Mouse (Mus musculus) Muller cell, postnatal 12 days (primary cell): ENCODE measurements around the gene Dazap1.

Experiments
- DNase-seq: peaks from one replicate; pipeline ENCODE4 v3.0.0-alpha.2; 2015; ENCODE audit errors: inconsistent ontology term

Dazap1 gene

DNA sequence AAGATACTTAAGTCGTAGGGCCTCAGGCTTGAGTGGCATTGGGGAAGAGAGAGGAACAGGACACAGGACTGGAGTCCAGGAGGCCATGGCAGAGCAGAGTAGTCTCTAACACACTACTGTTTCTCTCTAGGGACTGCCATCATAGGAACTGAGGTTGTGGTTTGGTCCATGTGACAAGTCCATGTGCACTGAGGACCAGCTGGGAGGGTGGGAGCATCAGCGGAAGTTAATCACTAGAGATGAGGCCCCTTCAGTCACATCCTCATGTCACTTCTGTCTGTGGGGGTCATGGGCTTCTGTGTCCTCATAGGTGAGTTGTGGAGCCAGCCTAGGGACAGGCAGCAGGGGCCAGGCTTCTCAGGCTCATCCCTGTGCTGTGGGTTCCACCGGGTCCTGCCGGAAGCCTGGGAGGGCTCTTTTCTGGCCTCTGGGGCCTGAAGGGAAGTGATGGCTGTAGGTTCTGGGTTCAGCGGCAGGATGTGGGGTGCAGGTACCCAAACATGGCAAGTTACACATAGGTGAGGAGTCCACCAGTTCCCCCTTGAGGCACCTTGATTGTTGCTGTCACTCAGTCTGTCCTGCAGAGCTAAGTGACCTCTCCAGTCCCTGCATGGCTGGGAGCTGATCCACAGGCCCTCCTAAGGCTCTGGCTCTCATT, 10.0 kb downstream of the Dazap1 start:
- no peak for DNase-seq

DNA sequence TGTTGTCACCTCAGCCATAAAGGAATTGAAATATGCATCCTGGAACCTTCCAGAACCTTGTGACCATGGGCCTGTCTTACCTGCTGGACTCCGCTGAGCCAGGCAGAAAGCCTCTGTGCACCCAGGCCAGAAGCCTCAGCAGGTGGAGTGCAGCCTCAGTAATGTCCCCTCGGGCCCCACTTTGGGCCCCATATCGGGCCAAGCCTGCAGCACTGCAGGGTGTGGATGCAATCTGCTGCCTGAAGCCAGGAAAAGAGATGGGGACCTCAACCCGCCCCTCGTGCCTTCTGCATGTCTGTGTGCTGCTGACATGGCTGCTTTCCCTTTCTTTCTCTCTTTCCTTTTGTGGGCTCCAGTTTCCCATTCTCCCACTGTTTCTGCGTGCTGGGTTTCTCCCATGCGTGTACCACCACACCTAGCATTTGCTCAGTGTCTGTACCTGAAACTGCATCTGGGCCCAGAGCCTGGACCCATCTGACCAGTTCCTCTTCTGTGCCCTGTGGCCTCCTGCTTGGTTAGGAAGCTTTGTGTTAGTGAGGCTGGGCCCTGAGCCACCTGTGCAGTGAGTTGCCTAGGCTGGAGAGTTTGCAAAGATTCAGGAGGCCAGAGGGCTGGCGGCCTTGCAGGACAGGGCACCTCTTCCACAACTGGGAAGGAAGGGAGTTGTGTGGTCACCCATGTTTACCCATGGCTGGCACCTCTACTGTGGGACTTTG, 10.7 kb downstream of the Dazap1 start:
- DNase-seq = no peak

DNA sequence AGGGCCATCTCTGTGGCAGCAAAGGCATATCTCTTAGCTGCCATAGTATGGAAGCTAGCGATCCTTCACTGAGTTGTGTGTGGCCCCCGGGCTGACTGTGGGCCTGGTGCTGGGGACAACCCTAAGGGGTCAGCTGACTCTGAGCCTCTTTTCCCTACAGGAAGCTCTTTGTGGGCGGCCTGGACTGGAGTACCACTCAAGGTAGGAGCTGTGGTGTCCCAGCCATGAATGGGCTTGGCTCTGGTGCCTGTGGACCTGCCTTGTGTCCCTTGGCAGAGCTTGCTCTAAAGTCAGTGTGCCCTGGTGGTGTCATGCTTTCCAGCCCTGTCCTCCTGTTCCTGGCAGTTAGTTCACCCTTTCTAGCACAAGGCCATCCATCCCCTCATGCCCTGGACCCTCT, 12.6 kb downstream of the Dazap1 start:
- DNase-seq = no peak

DNA sequence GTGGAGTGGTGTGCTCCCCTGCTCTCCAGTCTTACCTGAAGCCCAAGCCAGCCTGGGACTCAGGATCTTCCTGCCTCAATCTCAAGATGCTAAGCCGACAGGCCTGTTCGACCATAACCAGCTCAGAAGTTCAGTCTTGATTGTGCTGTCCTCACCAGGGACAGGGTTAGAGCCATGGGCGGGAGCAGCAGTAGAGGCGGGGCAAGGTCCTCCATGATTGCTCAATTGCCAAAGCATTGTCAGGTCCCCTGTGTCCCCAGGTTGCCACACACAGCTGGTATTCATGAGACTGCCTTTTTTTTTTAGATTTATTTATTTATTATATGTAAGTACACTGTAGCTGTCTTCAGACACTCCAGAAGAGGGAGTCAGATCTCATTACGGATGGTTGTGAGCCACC, 15.0 kb downstream of the Dazap1 start:
- no peak for DNase-seq

DNA sequence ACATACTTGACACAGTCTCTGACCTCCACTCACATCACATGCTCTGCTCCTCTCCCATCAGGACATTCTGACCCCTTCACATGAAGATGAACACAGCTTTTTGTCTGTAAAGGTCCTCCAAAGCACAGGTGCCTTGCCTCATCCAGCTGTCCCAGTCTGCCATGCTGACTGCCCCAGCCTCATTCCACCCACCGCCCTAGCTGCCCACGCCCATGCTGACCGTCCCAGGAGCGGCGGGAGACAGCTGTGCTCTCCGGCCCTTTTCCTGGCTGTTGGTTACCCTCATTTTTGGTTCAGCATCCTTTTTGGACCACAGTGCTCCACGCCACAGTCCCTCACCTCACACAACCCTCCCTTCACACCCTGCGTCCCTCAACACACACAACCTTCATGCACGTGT, 17.1 kb downstream of the Dazap1 start:
- DNase-seq = no peak

DNA sequence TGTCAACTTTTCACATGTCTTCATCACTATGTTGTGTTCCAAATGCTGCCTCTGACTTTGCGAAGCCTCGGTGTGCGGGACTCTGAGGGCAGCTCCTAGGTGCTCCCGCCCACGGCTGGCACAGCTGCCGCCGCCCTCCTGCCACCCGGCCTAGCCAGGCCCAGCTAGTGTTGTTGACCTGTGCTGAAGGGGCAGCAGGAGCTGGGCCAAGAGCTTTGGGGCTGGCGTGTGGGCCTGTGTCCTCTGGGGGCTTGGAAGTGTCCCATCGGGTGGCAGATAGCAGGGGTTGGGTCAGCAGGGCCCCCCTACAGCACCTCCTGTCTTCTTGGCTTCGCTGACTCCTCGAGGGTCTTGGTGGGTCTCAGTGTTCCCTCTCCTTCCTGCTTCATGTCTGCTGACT, 18.0 kb downstream of the Dazap1 start:
- no peak for DNase-seq

DNA sequence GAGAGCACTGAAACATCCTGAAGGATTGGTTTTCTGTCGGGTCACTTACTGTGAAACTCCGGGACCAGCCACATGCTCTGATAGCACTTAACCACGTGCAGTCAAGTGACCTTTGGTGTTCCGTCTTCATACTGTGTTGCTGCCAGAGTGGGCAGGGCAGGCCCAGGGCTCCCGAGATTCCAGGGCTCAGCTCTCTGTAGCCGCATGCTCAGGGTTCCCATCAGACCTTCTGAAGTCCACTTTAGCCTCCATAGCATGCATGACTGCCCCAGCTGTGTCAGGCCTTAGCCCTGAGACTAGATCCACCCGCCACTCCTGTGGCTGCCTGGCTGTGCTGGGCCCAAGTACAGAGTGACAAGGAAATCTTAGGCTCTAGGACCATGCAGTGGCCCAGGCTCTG, 20.0 kb downstream of the Dazap1 start:
- peak; percentile 52 for DNase-seq

DNA sequence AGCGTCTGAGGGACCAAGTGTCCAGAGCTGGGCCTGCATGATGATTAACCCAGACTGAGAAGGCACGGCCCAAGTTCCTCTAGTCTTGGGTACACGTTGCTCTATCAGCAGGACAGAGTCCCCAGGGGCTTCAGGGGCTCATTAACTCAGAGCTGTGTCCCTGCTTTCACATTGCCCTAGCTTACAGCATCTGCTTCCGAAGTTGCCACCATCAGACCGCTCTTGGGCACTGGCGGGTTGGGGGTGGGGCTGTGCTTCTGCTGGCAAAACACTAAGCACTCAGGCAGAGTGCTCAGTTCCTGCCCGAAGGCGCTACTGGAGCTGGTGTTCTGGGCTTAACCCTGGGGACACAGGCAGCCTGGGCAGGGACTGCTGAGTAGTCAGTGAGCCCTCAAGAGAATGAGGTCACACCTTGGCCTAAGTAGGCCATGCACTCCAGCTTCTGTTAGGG, 20.7 kb downstream of the Dazap1 start:
- DNase-seq = peak; percentile 70

DNA sequence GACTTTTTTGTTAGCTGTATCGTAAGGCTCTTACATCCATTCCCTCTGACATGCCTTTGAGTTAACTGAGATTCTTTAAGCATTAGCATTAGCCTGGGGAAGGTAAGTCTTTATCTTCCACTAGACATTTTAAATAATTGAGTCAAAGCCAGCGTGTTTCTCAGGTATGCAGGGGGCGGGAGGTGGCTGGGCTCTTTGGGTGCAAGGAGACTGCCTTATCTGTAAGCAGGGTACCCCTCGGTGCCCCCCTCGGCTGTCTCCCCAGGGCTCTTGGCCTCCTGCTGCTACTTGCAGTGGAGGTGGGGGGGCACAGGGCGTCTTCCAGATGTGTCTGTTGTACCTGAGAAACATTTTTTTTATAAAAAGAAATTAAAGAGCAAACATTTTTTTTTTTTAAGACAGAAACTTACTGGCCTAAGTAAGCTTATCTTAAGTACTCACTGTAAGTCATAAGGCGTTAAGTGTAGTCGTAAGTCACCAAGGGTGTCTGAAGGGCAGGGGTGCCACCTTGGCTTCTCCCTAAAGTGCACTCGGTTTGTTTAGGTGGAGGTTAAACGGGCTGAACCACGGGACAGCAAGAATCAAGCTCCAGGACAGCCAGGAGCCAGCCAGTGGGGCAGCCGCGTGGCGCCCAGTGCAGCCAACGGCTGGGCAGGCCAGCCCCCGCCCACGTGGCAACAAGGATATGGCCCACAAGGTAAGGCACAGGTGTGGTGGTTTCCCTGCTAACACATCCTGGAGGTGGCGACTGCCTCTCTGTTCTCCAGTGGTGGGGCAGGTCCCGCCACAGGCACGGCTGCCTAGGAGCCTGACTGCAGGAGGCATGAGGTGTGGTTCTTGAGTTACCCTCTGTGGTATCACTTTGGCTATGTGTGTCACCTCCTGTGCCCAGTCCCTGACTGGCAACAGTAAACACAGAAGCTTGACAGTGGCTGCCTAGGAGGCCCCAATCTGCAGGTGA, 21.5 kb downstream of the Dazap1 start:
- DNase-seq = no peak

DNA sequence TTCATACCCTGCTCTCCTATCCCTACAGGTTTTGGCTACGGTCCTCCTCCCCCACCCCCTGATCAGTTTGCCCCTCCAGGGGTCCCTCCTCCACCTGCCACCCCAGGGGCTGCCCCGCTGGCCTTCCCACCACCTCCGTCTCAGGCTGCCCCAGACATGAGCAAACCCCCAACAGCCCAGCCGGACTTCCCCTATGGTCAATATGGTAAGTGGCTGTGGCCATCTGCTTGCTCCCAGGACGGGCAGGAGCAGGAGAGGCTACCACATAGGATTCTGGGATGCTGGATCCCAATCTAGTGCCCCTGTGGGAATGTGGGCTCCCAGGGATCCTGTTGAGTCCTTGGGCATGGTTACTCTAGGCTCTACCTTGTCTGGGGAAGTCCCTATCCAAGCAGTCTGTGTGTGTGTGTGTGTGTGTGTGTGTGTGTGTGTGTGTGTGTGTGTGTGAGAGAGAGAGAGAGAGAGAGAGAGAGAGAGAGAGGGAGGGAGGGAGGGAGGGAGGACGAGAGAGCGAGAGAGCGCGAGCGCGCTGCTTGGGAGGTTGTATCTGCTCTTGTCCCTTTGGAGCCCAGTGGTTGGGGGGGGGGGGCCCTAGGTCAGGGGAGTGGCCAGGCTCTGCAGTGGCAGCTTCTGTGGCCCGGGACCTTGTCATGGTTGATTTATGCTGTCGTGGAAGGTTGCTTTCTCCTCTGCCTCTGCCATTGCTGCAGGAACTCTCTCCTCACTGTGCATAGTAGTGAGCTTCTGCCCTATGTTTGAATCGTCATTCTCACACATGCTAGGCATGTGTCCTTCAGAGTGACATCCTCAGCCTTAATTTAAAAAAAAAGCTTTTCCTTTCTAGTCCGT, 24.2 kb downstream of the Dazap1 start:
- DNase-seq = no peak

DNA sequence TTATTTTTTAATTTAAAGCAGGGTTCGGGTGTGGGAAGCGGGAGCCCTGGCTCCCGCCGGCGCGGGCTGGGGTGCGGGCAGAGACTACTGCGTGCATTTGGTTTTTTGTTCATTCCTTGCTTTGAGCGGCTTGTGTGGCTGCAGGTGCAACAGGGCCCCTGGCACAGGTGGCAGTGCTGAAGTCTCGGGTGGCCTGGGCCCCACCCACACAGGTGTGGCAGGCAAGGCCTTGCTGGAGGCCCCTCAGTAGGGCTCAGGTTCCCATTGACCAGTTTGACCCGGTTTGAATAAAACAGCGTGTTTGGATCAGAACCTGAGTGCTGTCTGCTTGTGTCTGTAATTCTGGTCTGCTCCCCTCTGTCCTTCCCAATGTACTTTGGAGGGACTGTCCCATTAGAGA, 26.8 kb downstream of the Dazap1 start:
- DNase-seq = no peak

DNA sequence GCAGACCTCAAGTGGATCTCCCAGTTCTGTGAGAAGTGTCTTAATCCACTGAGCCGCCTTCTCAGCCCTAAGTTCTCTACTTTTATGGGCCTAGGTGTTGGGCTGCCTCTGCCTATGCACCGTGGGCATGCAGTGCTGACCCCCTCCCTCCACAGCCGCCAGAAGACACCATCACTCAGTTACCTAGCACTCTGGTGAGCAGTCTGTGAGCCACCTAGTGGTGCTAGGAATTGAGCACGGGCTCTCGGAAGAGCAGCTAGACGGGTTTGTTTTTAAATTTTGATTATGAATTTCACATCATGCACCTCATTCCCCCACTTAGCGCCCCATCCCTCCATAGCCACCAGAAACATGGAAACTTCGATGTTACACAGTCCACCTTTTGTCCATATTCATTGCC, 27.4 kb downstream of the Dazap1 start:
- DNase-seq = no peak

DNA sequence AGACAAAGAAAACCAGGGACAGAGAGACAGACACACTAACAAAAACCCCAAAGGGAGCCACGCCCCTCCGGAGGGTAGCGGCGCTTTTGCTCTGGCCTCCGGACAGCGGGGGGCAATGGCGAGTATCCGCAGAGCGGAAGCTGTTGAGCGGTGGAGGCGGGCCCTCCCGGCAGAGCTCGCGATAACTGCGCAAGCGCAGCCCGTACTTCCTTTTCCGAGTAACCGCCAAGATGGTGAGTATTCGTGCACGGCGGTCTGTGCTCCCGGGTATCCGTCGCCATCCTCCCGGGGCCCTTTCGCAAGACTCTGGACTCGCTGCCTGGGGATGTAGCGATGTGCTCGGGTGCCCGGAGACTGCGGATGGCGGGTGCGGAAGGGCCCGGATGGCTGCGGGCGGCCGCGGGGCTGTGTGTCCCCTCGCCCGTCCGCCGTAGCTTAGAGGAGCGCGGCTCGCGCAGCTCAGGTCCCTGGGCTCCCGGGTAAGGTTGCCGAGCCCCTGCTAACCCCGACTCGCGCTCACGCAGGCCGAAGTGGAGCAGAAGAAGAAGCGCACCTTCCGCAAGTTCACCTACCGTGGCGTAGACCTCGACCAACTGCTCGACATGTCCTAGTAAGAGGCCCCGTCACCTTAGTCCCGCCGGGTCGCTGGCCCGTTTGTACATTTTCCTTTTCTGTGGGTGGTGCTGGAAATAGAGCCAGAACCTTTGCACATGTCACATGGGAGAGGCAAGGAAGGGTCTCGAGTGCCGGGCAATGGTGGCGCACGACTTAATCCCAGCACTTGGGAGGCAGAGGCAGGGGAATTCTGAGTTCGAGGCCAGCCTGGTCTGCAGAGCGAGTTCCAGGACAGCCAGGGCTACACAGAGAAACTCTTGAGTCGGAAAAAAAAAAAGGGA, 31.2 kb downstream of the Dazap1 start, which contains the start of gene Rps15:
Rps15 (plus strand) TSS at position 203 of the 896 bp plus-strand sequence.
- peak; percentile 97 for DNase-seq

DNA sequence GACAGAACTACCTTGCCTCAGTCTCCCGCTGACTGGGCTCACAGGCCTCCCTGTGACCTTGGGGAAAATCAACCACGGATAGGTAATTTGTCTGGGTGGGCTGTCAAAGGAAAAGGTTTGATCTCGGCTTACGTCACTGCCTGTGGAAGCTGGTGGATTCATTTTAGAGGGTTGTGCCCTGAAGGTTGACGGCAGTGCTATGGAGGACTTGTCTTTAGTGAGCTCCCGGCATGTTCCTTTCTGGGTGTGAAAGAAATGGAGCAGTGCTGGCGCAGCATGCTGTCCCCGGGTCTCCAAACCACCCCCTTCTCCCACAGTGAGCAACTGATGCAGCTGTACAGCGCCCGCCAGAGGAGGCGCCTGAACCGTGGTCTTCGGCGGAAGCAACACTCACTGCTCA, 32.0 kb downstream of the Dazap1 start:
- DNase-seq = no peak

DNA sequence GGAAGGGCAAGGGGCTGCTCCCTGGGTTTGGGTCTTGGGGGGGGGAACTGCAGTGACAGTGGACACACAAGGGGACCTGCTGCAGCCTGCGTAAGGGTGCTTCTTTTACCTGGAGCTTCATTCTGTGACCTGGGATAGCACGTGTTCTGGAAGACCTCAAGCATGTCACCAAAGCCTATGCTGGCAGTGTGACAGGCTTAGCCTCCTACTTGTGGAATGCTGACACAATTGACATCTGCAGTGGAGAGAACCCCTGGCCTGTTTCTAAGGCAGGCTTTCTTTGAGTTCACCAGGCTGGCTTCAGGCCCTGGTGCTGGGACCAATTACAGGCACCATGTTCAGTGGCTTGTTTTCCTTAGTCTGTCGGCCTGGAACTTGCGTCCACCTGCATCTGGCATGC, 33.0 kb downstream of the Dazap1 start:
- no peak for DNase-seq

DNA sequence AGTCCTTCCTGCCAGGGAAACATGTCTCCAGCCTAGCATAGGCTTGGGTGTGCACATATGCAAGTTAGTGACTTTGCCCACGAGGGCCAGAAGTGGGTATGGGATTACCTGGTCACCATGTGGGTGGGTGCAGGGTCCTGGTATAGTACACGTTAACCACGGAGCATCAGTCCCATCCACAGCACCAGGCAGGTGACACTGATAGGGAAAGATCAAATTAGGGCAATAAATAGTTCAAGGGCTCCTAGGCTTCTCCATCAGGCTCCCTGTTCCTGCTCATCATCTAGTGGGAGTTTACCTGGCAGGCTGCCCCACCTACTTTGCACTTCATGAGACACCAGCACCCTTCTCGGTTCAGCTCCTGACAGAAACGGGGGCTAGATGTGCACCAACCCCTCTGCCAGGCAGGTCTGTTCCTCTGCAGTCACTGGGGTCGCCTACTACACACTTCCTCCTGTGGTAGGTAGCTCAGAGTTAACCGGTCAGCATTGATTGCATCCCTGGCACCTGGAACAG, 33.6 kb downstream of the Dazap1 start:
- no peak for DNase-seq

DNA sequence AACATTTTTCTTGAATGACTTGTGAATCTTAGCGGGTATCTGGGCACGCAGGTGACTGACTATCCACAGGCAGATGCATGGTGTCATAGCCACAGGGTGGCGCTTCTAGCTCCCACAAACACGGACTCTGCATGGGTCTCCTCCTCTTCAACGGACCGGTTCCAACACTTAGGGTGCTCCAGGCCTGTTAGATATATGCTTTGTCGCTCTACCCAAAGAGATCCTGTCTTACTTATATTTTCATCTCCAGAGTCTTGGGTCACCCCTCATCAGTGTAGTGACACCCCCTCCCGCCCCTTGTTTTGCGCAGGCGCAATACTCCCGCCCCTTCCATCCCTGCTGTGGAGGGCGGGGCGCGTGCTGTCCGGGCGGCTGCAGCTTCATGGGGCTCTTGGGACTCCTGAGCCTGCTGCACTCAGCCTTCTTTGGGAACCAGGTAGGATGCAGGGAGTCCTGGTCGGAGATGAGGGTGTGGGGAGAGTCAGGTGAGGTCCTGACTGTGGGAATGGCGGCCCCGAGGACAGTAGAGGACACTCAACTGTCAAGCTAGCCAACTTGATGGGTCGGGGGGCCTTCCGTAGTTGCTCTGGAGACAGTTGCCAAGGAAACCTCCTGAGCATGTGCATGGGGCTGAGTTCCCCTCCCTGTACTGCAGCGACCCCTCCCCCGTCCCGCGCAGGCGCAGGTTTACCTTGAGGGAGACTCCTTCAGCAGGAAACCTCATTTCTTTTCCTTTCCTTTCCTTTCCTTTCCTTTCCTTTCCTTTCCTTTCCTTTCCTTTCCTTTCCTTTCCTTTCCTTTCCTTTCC, 34.5 kb downstream of the Dazap1 start, which contains the start of gene Apc2:
Apc2 (plus strand) TSS at position 360 of the 808 bp plus-strand sequence.
- peak; percentile 82 for DNase-seq

DNA sequence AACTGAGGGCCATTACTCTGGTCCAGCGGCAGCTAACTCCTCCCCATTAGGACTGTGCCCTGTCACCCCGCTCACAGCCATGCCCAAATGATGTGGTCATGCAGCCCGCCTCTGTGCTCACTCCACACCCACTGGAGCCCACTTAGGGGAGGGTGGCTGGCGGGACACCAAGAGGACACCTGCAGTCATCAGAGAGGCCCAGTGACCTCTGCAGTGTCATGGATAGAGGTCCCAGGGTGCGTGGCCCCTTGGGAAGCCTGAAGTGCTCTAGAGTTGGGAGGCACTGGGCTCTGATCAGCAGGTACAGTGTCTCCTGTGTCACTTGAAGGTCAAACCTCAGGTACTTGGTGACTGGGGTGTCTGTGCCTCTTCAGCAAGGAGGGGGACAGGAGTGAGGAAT, 35.5 kb downstream of the Dazap1 start:
- DNase-seq = no peak

DNA sequence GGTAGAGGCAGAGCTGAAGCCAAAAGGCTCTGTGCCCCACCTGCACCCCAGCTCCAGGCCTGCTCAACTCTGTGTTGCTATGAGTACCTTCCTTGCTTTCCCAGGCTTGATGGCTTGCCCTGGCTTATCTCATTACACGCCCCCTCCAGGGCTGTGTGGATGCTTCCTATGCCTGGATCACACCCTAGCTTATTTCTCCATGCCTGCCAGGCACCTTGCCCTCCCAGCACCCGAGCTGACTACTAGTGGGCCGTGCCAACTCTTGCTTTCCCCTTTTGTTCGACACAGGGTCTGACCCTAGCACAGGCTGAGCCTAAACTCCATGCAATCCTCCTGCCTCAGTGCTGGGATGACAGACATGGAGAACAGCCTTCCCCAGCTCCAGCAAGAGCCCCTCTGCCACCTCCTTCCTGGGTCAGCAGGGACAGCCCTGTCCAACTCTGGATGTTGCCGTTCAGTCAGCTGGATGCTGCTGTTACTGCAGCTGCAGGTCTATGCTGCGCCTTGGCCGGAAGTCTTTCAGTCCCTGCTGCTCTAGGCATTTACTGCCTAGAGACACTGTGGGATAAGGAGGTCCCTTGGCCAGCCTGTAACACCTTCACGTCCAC, 36.3 kb downstream of the Dazap1 start:
- DNase-seq = no peak
